21 mouse cellular contexts compared by ENCODE assay signal in genomic region chr10:21843861-21844260, GRCm38 (mm10).
"Had no signal": no experiment of that assay in that cellular context is flagged by ENCODE, and none has a peak within 500 bp of the region (broad histone marks: within the 10 kb centered on the region; RNA-seq: fewer than 3 reads in every experiment).

No protein-coding gene starts in this region.

- H3K4me2 ChIP-seq: kidney, embryonic 15.5 days; limb, embryonic 12.5 days; limb, embryonic 15.5 days; liver, embryonic 11.5 days; lung, embryonic 14.5 days; midbrain, embryonic 11.5 days had no signal

- DNase-seq: kidney, adult 11 months; kidney, adult 8-10 months; kidney, postnatal 10 days; kidney, postnatal 4 days; liver, postnatal 0 days; lung, embryonic 14.5 days; lung, postnatal 10 days; lung, postnatal 4 days; midbrain, embryonic 14.5 days; right cerebral cortex, adult 18-20 months; right cerebral cortex, postnatal 14 days; right cerebral cortex, postnatal 4 days; thymus, adult 2 months; thymus, postnatal 25 days had no signal

- H3K9me3 ChIP-seq: kidney, embryonic 15.5 days; limb, embryonic 12.5 days; limb, embryonic 15.5 days had no signal

- ATAC-seq: liver, postnatal 0 days had no signal

- H3K27ac ChIP-seq: kidney, embryonic 15.5 days; limb, embryonic 12.5 days; limb, embryonic 15.5 days; liver, embryonic 14.5 days; stomach, postnatal 0 days had no signal

- H3K4me3 ChIP-seq: kidney, embryonic 15.5 days; limb, embryonic 12.5 days; limb, embryonic 15.5 days had no signal

- H3K27me3 ChIP-seq: kidney, embryonic 15.5 days; limb, embryonic 12.5 days; limb, embryonic 15.5 days had no signal

- H3K4me1 ChIP-seq: kidney, embryonic 15.5 days; limb, embryonic 12.5 days; limb, embryonic 15.5 days had no signal

- H3K9ac ChIP-seq: kidney, embryonic 15.5 days; limb, embryonic 12.5 days; limb, embryonic 15.5 days; liver, embryonic 14.5 days; liver, postnatal 0 days; lung, embryonic 14.5 days had no signal

- H3K36me3 ChIP-seq: kidney, embryonic 15.5 days; limb, embryonic 12.5 days; limb, embryonic 15.5 days had no signal
